ENCODE assay signal across 16 mouse cellular contexts in the genomic region with DNA sequence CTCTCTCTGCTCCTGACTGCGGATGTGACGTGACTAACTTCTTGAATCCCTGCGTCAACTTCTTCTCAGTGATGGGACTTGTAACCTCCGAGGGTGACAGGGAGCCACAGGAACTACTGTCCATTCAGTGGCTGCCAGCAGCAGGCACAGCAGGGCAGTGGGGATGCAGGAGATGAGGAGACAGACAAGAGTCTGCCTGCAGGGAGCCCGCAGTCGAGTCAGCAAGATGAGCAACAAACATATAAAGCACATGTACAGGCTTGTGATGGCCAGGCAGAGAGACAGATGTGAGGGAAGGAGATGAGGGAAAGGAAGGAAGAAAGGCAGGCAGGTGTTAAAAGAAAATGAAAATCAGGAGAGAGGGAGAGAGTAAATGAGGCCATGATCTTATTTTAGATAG.
"Had no signal": no experiment of that assay in that cellular context is flagged by ENCODE, and none has a peak within 500 bp of the region (broad histone marks: within the 10 kb centered on the region; RNA-seq: fewer than 3 reads in every experiment).

No protein-coding gene starts in this region.

- H3K9ac ChIP-seq: limb, embryonic 15.5 days; liver, embryonic 12.5 days; lung, embryonic 14.5 days; neural tube, embryonic 12.5 days had no signal

- H3K36me3 ChIP-seq: limb, embryonic 15.5 days; liver, embryonic 12.5 days; neural tube, embryonic 12.5 days had no signal

- H3K27ac ChIP-seq: kidney, postnatal 0 days; limb, embryonic 15.5 days; liver, embryonic 12.5 days; macrophage; neural tube, embryonic 12.5 days; stomach, postnatal 0 days had no signal

- DNase-seq: kidney, adult 11 months; kidney, adult 9 months; kidney, postnatal 36 days; layer of hippocampus, adult 9-11 months; layer of hippocampus, postnatal 36 days; lung, embryonic 14.5 days; lung, postnatal 10 days; thymus, adult 2 months; thymus, postnatal 25 days had no signal

- H3K4me3 ChIP-seq: limb, embryonic 15.5 days; liver, embryonic 12.5 days; megakaryocyte, embryonic 14.5 days; neural tube, embryonic 12.5 days had no signal

- H3K9me3 ChIP-seq: limb, embryonic 15.5 days; liver, embryonic 12.5 days; neural tube, embryonic 12.5 days had no signal

- H3K4me2 ChIP-seq: limb, embryonic 15.5 days; lung, embryonic 14.5 days had no signal

- ATAC-seq: liver, embryonic 12.5 days had no signal
